Mouse (Mus musculus): ENCODE data around the gene Rsu1. TPM values are rescaled to one million over a fixed set of nuclear protein-coding genes. Genes with fewer than 3 reads are reported as not detected.

The Rsu1 gene
- polyA plus RNA-seq, 1 experiment = 49.7 TPM

GRCm38 (mm10) chr2:13091399-13092015 is 179.7 kb downstream of the Rsu1 start:
- no peak for DNase-seq (ENCODE audit: low read depth)
- no peak for TF ChIP-seq POLR2A (IDR thresholded peaks at IDR 0.05; ENCODE audit: borderline replicate concordance, extremely low read depth, insufficient read depth, insufficient read length, poor library complexity, severe bottlenecking)
- no peak for TF ChIP-seq CTCF (IDR thresholded peaks at IDR 0.05; ENCODE audit: borderline replicate concordance, extremely low read depth, insufficient read depth, insufficient read length)

GRCm38 (mm10) chr2:13090841-13091240 is 180.4 kb downstream of the Rsu1 start:
- TF ChIP-seq POLR2A (IDR thresholded peaks at IDR 0.05; ENCODE audit: borderline replicate concordance, extremely low read depth, insufficient read depth, insufficient read length, poor library complexity, severe bottlenecking) (no peak), CTCF (IDR thresholded peaks at IDR 0.05; ENCODE audit: borderline replicate concordance, extremely low read depth, insufficient read depth, insufficient read length) (no peak)
- DNase-seq (ENCODE audit: low read depth) = no peak

- DNase-seq (ENCODE audit: low read depth) = peak; percentile 18
- TF ChIP-seq CTCF (IDR thresholded peaks at IDR 0.05; ENCODE audit: borderline replicate concordance, extremely low read depth, insufficient read depth, insufficient read length) (no peak), POLR2A (IDR thresholded peaks at IDR 0.05; ENCODE audit: borderline replicate concordance, extremely low read depth, insufficient read depth, insufficient read length, poor library complexity, severe bottlenecking) (no peak)
Measured at GRCm38 (mm10) chr2:13089861-13090260, 181.4 kb downstream of the Rsu1 start.

GRCm38 (mm10) chr2:13088266-13088665 is 182.9 kb downstream of the Rsu1 start:
- peak; percentile 31 for DNase-seq (ENCODE audit: low read depth)
- TF ChIP-seq CTCF (IDR thresholded peaks at IDR 0.05; ENCODE audit: borderline replicate concordance, extremely low read depth, insufficient read depth, insufficient read length) = no peak
- TF ChIP-seq POLR2A (IDR thresholded peaks at IDR 0.05; ENCODE audit: borderline replicate concordance, extremely low read depth, insufficient read depth, insufficient read length, poor library complexity, severe bottlenecking) = no peak

- no peak for TF ChIP-seq POLR2A (IDR thresholded peaks at IDR 0.05; ENCODE audit: borderline replicate concordance, extremely low read depth, insufficient read depth, insufficient read length, poor library complexity, severe bottlenecking)
- TF ChIP-seq CTCF (IDR thresholded peaks at IDR 0.05; ENCODE audit: borderline replicate concordance, extremely low read depth, insufficient read depth, insufficient read length) = no peak
- DNase-seq (ENCODE audit: low read depth) = no peak
Measured at GRCm38 (mm10) chr2:13087811-13088210, 183.4 kb downstream of the Rsu1 start.

- TF ChIP-seq CTCF (IDR thresholded peaks at IDR 0.05; ENCODE audit: borderline replicate concordance, extremely low read depth, insufficient read depth, insufficient read length) (no peak), POLR2A (IDR thresholded peaks at IDR 0.05; ENCODE audit: borderline replicate concordance, extremely low read depth, insufficient read depth, insufficient read length, poor library complexity, severe bottlenecking) (no peak)
- peak; percentile 55 for DNase-seq (ENCODE audit: low read depth)
Measured at GRCm38 (mm10) chr2:13084223-13084622, 187.0 kb downstream of the Rsu1 start.

- DNase-seq (ENCODE audit: low read depth) = no peak
- TF ChIP-seq POLR2A (IDR thresholded peaks at IDR 0.05; ENCODE audit: borderline replicate concordance, extremely low read depth, insufficient read depth, insufficient read length, poor library complexity, severe bottlenecking) = no peak
- no peak for TF ChIP-seq CTCF (IDR thresholded peaks at IDR 0.05; ENCODE audit: borderline replicate concordance, extremely low read depth, insufficient read depth, insufficient read length)
Measured at GRCm38 (mm10) chr2:13080476-13080875, 190.7 kb downstream of the Rsu1 start.

GRCm38 (mm10) chr2:13072243-13072642 is 199.0 kb downstream of the Rsu1 start:
- no peak for TF ChIP-seq CTCF (IDR thresholded peaks at IDR 0.05; ENCODE audit: borderline replicate concordance, extremely low read depth, insufficient read depth, insufficient read length)
- TF ChIP-seq POLR2A (IDR thresholded peaks at IDR 0.05; ENCODE audit: borderline replicate concordance, extremely low read depth, insufficient read depth, insufficient read length, poor library complexity, severe bottlenecking) = no peak
- peak; percentile 32 for DNase-seq (ENCODE audit: low read depth)

- no peak for TF ChIP-seq POLR2A (IDR thresholded peaks at IDR 0.05; ENCODE audit: borderline replicate concordance, extremely low read depth, insufficient read depth, insufficient read length, poor library complexity, severe bottlenecking)
- no peak for TF ChIP-seq CTCF (IDR thresholded peaks at IDR 0.05; ENCODE audit: borderline replicate concordance, extremely low read depth, insufficient read depth, insufficient read length)
- no peak for DNase-seq (ENCODE audit: low read depth)
Measured at GRCm38 (mm10) chr2:13060426-13061170, 210.6 kb downstream of the Rsu1 start.

- no peak for DNase-seq (ENCODE audit: low read depth)
- no peak for TF ChIP-seq POLR2A (IDR thresholded peaks at IDR 0.05; ENCODE audit: borderline replicate concordance, extremely low read depth, insufficient read depth, insufficient read length, poor library complexity, severe bottlenecking)
- TF ChIP-seq CTCF (IDR thresholded peaks at IDR 0.05; ENCODE audit: borderline replicate concordance, extremely low read depth, insufficient read depth, insufficient read length) = no peak
Measured at GRCm38 (mm10) chr2:13048649-13049048, 222.6 kb downstream of the Rsu1 start.

GRCm38 (mm10) chr2:13044555-13044954 is 226.7 kb downstream of the Rsu1 start:
- TF ChIP-seq POLR2A (IDR thresholded peaks at IDR 0.05; ENCODE audit: borderline replicate concordance, extremely low read depth, insufficient read depth, insufficient read length, poor library complexity, severe bottlenecking) (no peak), CTCF (IDR thresholded peaks at IDR 0.05; ENCODE audit: borderline replicate concordance, extremely low read depth, insufficient read depth, insufficient read length) (no peak)
- DNase-seq (ENCODE audit: low read depth) = no peak

- no peak for DNase-seq (ENCODE audit: low read depth)
Measured at GRCm38 (mm10) chr2:13039785-13040184, 231.4 kb downstream of the Rsu1 start.

More at GRCm38 (mm10) chr2:13039785-13040184, 231.4 kb downstream of the Rsu1 start:
- TF ChIP-seq POLR2A (IDR thresholded peaks at IDR 0.05; ENCODE audit: borderline replicate concordance, extremely low read depth, insufficient read depth, insufficient read length, poor library complexity, severe bottlenecking) (no peak), CTCF (IDR thresholded peaks at IDR 0.05; ENCODE audit: borderline replicate concordance, extremely low read depth, insufficient read depth, insufficient read length) (no peak)
